Mouse (Mus musculus) stomach, embryonic 15.5 days (tissue): ENCODE measurements at regions not wholly inside any gene's neighbourhood (a gene's known extent, or its start where the extent isn't known, plus 50 kb on each side); places are given as distances from the start of the nearest gene placed in this dataset.
A peak's percentile ranks its signal among the peaks of the same experiment; 100 is the strongest.

ENCODE experiments used
- ATAC-seq: fragments of 200-750 bp; cut with Nextera tagmentation; 2 replicates; pipeline ENCODE4 v1.8.0; 2017; ENCODE audit warnings: low read depth, moderate number of reproducible peaks, moderate TSS enrichment; ENCODE audit not compliant: insufficient read depth, low FRiP score
- H3K27ac ChIP-seq: fragments of 300-500 bp; sonication (generic); 2 replicates; pipeline ENCODE4 v1.5.1; 2015; ENCODE audit warnings: mild to moderate bottlenecking, inconsistent platforms
- H3K27me3 ChIP-seq: fragments of 300-500 bp; sonication (generic); replicated peaks from 2 replicates; pipeline ENCODE4 v1.6.1; 2015; ENCODE audit warnings: inconsistent platforms
- H3K36me3 ChIP-seq: fragments of 300-500 bp; sonication (generic); 2 replicates; pipeline ENCODE4 v1.6.1; 2015; ENCODE audit warnings: inconsistent platforms
- H3K4me1 ChIP-seq: fragments of 300-500 bp; sonication (generic); 2 replicates; pipeline ENCODE4 v1.6.1; 2015; ENCODE audit warnings: inconsistent platforms
- H3K4me2 ChIP-seq: fragments of 300-500 bp; sonication (generic); 2 replicates; pipeline ENCODE4 v1.6.1; 2015; ENCODE audit warnings: mild to moderate bottlenecking, inconsistent platforms
- H3K4me3 ChIP-seq: fragments of 300-500 bp; sonication (generic); replicated peaks from 2 replicates; pipeline ENCODE4 v1.5.1; 2015; ENCODE audit warnings: inconsistent platforms
- H3K9ac ChIP-seq: fragments of 300-500 bp; sonication (generic); 2 replicates; pipeline ENCODE4 v1.6.1; 2015; ENCODE audit warnings: inconsistent platforms
- H3K9me3 ChIP-seq: fragments of 300-500 bp; sonication (generic); 2 replicates; pipeline ENCODE4 v1.6.1; 2016; ENCODE audit warnings: inconsistent platforms
- WGBS: fragments of 180-500 bp; shearing (Covaris S2); methylation state at CpG from one replicate; pipeline ENCODE4 v1.1.7; 2015; 5-methylcytosine and 5-hydroxymethylcytosine counted together

GRCm38 (mm10) chr1:13467886-13468630 lies 2054.2 kb downstream of the A830018L16Rik start:
- H3K4me2 ChIP-seq = no peak overlapping the region
- ATAC-seq = no peak
- H3K9me3 ChIP-seq = no peaks in the 10 kb centered on the region
- no peak overlapping the region for H3K4me3 ChIP-seq
- H3K27ac ChIP-seq = no peak overlapping the region
- H3K4me1 ChIP-seq = no peaks in the 10 kb centered on the region
- H3K9ac ChIP-seq = no peak overlapping the region
- H3K27me3 ChIP-seq = no peaks in the 10 kb centered on the region
- H3K36me3 ChIP-seq = no peaks in the 10 kb centered on the region
- WGBS = 36% methylated on average over 2 of the region's 2 CpGs

- no peak overlapping the region for H3K9ac ChIP-seq
- peak overlapping the region; percentile 22 for H3K4me2 ChIP-seq
- H3K36me3 ChIP-seq = no peaks in the 10 kb centered on the region
- ATAC-seq = no peak
- no peak overlapping the region for H3K4me3 ChIP-seq
- H3K27me3 ChIP-seq = no peaks in the 10 kb centered on the region
- no peaks in the 10 kb centered on the region for H3K9me3 ChIP-seq
- WGBS = 33% methylated on average over 16 of the region's 16 CpGs
- no peaks in the 10 kb centered on the region for H3K4me1 ChIP-seq
- no peak overlapping the region for H3K27ac ChIP-seq
Measured at GRCm38 (mm10) chr1:13494727-13495404, 2081.0 kb downstream of the A830018L16Rik start.

GRCm38 (mm10) chr1:13496386-13496785 lies 2082.5 kb downstream of the A830018L16Rik start:
- no peak overlapping the region for H3K4me2 ChIP-seq
- H3K36me3 ChIP-seq = no peaks in the 10 kb centered on the region
- peak; percentile 60; the same call in 1 of the 2 replicates for ATAC-seq
- H3K4me3 ChIP-seq = no peak overlapping the region
- H3K9ac ChIP-seq = no peak overlapping the region
- no peaks in the 10 kb centered on the region for H3K9me3 ChIP-seq
- no peak overlapping the region for H3K27ac ChIP-seq
- H3K4me1 ChIP-seq = no peaks in the 10 kb centered on the region
- no peaks in the 10 kb centered on the region for H3K27me3 ChIP-seq
- 18% methylated on average over 2 of the region's 2 CpGs for WGBS

GRCm38 (mm10) chr1:13500456-13500855 lies 2086.6 kb downstream of the A830018L16Rik start:
- Histone ChIP-seq H3K4me3 (no peak overlapping the region), H3K27ac (no peak overlapping the region), H3K9ac (no peak overlapping the region), H3K4me2 (no peak overlapping the region), H3K36me3 (no peaks in the 10 kb centered on the region), H3K27me3 (no peaks in the 10 kb centered on the region), H3K9me3 (no peaks in the 10 kb centered on the region), H3K4me1 (no peaks in the 10 kb centered on the region)
- no peak for ATAC-seq
- 32% methylated on average over 5 of the region's 5 CpGs for whole genome bisulfite sequencing

GRCm38 (mm10) chr1:13501938-13502337 lies 2088.0 kb downstream of the A830018L16Rik start:
- no peaks in the 10 kb centered on the region for H3K27me3 ChIP-seq
- H3K4me2 ChIP-seq = no peak overlapping the region
- no peaks in the 10 kb centered on the region for H3K36me3 ChIP-seq
- no peak for ATAC-seq
- H3K9ac ChIP-seq = no peak overlapping the region
- H3K4me3 ChIP-seq = no peak overlapping the region
- WGBS = 68% methylated on average over 4 of the region's 4 CpGs
- no peak overlapping the region for H3K27ac ChIP-seq
- no peaks in the 10 kb centered on the region for H3K9me3 ChIP-seq
- no peaks in the 10 kb centered on the region for H3K4me1 ChIP-seq

GRCm38 (mm10) chr1:13513761-13514160 lies 2099.9 kb downstream of the A830018L16Rik start:
- ATAC-seq = no peak
- H3K4me3 ChIP-seq = no peak overlapping the region
- no peaks in the 10 kb centered on the region for H3K9me3 ChIP-seq
- H3K36me3 ChIP-seq = no peaks in the 10 kb centered on the region
- WGBS = 84% methylated on average over 11 of the region's 11 CpGs
- no peak overlapping the region for H3K9ac ChIP-seq
- no peaks in the 10 kb centered on the region for H3K4me1 ChIP-seq
- no peak overlapping the region for H3K27ac ChIP-seq
- H3K4me2 ChIP-seq = no peak overlapping the region
- H3K27me3 ChIP-seq = no peaks in the 10 kb centered on the region
